Mouse (Mus musculus) forebrain, embryonic 11.5 days (tissue): ENCODE results near the gene Tmem63b. TPM values are rescaled to one million over a fixed set of nuclear protein-coding genes. Genes with fewer than 3 reads are reported as not detected.

Experiments used
- ATAC-seq: fragments of 200-750 bp; cut with Nextera tagmentation; replicated peaks from 2 replicates; pipeline ENCODE4 v1.8.0; 2017; ENCODE audit warnings: moderate TSS enrichment; ENCODE audit not compliant: low FRiP score
- DNase-seq: peaks from one replicate; pipeline ENCODE4 v3.0.0-alpha.2; 2017; ENCODE audit warnings: low spot score
- H3K27ac ChIP-seq: fragments of 300-500 bp; sonication (generic); 2 replicates; pipeline ENCODE4 v1.5.1; 2014; ENCODE audit warnings: low read depth, low read length
- H3K27me3 ChIP-seq: fragments of 300-500 bp; sonication (generic); 2 replicates; pipeline ENCODE4 v1.6.1; 2014; ENCODE audit warnings: mild to moderate bottlenecking, low read length, mixed read lengths; ENCODE audit not compliant: control insufficient read depth, insufficient read depth
- H3K36me3 ChIP-seq: fragments of 300-500 bp; sonication (generic); 2 replicates; pipeline ENCODE4 v1.6.1; 2014; ENCODE audit warnings: mild to moderate bottlenecking, low read length, moderate library complexity, mixed read lengths; ENCODE audit not compliant: control insufficient read depth, insufficient read depth
- H3K4me1 ChIP-seq: fragments of 300-500 bp; sonication (generic); replicated peaks from 2 replicates; pipeline ENCODE4 v1.6.1; 2014; ENCODE audit warnings: low read length, mixed read lengths; ENCODE audit not compliant: control insufficient read depth, insufficient read depth
- H3K4me2 ChIP-seq: fragments of 300-500 bp; sonication (generic); 2 replicates; pipeline ENCODE4 v1.6.1; 2014; ENCODE audit warnings: low read depth, mild to moderate bottlenecking, low read length, moderate library complexity, mixed read lengths; ENCODE audit not compliant: severe bottlenecking
- H3K4me3 ChIP-seq: fragments of 300-500 bp; sonication (generic); 2 replicates; pipeline ENCODE4 v1.5.1; 2014; ENCODE audit warnings: low read depth, low read length
- H3K9ac ChIP-seq: fragments of 300-500 bp; sonication (generic); 2 replicates; pipeline ENCODE4 v1.6.1; 2014; ENCODE audit warnings: low read length
- H3K9me3 ChIP-seq: fragments of 300-500 bp; sonication (generic); 2 replicates; pipeline ENCODE4 v1.6.1; 2016; ENCODE audit warnings: low read length, mixed read lengths; ENCODE audit not compliant: control insufficient read depth
- WGBS: fragments of 180-500 bp; shearing (Covaris S2); extraction: QIAGEN DNeasy Blood & Tissue Kit; methylation state at CpG from one replicate; pipeline ENCODE4 v1.1.7; 2014; 5-methylcytosine and 5-hydroxymethylcytosine counted together
- polyA plus RNA-seq: library from polyadenylated mRNA; unstranded; fragments of >200 nt; fragmentation: Nextera tagmentation; extraction: Ambion mirVana; gene quantifications from 2 replicates; pipeline ENCODE4 v1.2.1, GENCODE M21; 2014

Gene Tmem63b
- polyA plus RNA-seq, 1 experiment from 2014 or later, result 49.8 TPM

DNA sequence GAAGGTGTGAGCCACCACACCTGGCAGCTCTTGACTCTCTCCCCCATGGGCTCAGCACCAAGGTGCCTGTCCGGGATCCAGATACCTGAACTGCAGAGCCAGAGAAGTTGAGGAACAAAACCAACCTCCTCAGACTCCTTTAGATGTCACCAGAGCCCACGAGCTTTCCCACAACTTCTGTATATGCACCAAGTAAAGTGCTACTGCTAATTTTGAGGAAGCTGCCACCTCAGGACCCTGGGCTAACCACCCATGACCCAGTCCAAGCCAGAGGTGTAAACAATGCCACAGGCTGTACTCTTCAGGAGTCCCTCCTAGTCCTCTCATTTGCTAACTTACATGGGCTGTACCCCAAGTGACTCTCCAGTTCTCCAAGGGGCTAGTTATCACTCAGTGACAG, 14.1 kb downstream of the Tmem63b start:
- Histone ChIP-seq H3K4me3 (no peak overlapping the region), H3K9ac (no peak overlapping the region), H3K4me1 (no peaks in the 10 kb centered on the region), H3K4me2 (no peak overlapping the region), H3K36me3 (peaks cover 4% of the 10 kb centered on the region; the same call in 1 of the 2 replicates), H3K27me3 (no peaks in the 10 kb centered on the region), H3K27ac (no peak overlapping the region), H3K9me3 (no peaks in the 10 kb centered on the region)
- ATAC-seq (no peak), DNase-seq (no peak)
- 88% methylated on average over 2 of the region's 2 CpGs for WGBS

DNA sequence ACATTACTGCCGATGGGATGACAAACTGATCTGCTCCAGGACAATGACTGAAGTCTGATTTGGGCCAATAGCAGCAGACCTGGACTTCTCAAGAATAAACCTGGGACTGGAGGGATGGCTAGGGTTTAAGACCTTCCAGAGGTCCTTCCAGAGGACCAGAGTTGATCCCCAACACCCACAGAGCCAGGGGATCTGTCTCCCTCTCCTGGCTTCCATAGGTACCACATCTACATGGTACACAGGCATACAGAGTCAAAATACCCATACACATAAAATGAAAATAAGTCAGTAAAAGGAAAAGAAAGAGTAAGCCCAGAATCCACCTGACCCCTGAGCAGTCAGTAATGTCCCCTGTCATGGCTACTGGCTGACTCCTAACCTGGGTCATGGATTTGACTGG, 14.9 kb downstream of the Tmem63b start:
- DNase-seq, result no peak
- H3K9ac ChIP-seq, result no peak overlapping the region
- no peaks in the 10 kb centered on the region for H3K9me3 ChIP-seq
- no peak overlapping the region for H3K4me3 ChIP-seq
- H3K4me1 ChIP-seq, result no peaks in the 10 kb centered on the region
- no peak overlapping the region for H3K27ac ChIP-seq
- H3K4me2 ChIP-seq, result no peak overlapping the region
- H3K36me3 ChIP-seq, result peaks cover 4% of the 10 kb centered on the region; the same call in 1 of the 2 replicates
- 94% methylated on average over 1 of the region's 1 CpGs for WGBS
- ATAC-seq, result no peak
- no peaks in the 10 kb centered on the region for H3K27me3 ChIP-seq

DNA sequence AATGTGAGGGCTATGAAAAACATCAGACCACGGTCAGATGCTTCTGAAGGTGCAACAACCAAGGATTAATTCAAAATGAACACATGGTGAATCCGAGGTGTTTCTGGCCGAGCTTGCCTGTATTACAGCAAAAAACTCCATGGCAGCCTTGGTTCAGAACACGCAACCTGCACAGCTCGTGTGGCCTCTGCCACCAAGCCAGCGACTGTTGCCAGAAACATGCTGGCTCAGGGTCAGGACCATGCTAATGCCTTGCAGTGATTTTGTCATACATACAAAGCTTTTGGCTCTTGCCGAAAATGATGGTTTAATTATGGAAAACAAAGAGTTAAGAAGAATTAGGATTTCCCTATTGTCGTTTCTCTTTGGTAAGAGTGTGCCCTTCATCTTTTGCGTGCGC, 18.7 kb downstream of the Tmem63b start:
- 91% methylated on average over 10 of the region's 10 CpGs for WGBS

DNA sequence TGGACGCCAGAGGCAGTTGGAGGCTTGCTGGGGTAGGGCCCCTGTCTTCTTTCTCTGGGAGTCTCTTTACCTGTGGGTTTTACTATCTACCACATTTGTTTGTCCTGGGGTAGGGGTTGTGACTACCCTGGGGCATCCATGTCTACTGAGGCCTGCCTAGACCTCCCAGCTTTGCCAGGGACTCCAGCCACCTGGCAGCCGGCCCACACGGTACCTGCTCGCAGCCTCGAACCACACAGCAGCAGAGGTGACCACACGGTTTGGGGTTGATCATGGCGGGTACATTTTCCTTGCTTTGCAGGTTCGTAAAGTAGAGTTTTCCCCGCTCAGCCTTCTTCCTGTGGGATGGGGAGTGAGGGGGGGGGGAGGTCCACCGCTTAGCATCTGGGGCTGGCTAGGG, 19.2 kb downstream of the Tmem63b start:
- H3K4me2 ChIP-seq, result no peak overlapping the region
- peaks cover 4% of the 10 kb centered on the region; the same call in 1 of the 2 replicates for H3K36me3 ChIP-seq
- ATAC-seq (no peak), DNase-seq (no peak)
- no peak overlapping the region for H3K4me3 ChIP-seq
- no peaks in the 10 kb centered on the region for H3K27me3 ChIP-seq
- no peaks in the 10 kb centered on the region for H3K4me1 ChIP-seq
- no peak overlapping the region for H3K9ac ChIP-seq
- WGBS, result 91% methylated on average over 10 of the region's 10 CpGs
- H3K9me3 ChIP-seq, result no peaks in the 10 kb centered on the region
- no peak overlapping the region for H3K27ac ChIP-seq

More for the DNA sequence above, 18.7 kb downstream of the Tmem63b start:
- ATAC-seq (no peak), DNase-seq (no peak)
- Histone ChIP-seq H3K4me1 (no peaks in the 10 kb centered on the region), H3K27ac (no peak overlapping the region), H3K9ac (no peak overlapping the region), H3K27me3 (no peaks in the 10 kb centered on the region), H3K9me3 (no peaks in the 10 kb centered on the region), H3K4me3 (no peak overlapping the region), H3K4me2 (no peak overlapping the region), H3K36me3 (peaks cover 4% of the 10 kb centered on the region; the same call in 1 of the 2 replicates)

DNA sequence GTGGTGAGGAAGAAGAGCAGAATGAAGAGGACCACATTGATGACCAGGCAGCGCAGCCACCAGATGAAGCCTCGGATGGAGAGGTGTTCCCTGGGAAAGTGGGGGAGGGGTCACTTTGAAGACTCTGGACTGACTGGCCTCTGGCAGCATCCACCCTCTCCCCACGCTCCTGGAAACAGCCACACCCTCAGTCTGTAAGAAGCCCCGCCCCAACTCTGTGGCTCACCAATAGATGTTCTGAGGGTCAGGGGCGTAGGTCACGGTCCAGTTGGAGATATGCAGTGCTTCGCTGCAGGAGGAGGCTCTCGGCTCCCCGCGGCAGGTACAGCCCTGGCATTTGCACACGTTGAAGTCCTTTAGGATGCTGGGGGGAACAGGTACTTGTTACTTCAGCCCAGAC, 20.6 kb downstream of the Tmem63b start:
- Histone ChIP-seq H3K27me3 (no peaks in the 10 kb centered on the region), H3K4me1 (no peaks in the 10 kb centered on the region), H3K9ac (no peak overlapping the region), H3K4me2 (no peak overlapping the region), H3K4me3 (no peak overlapping the region), H3K9me3 (no peaks in the 10 kb centered on the region), H3K27ac (no peak overlapping the region), H3K36me3 (peaks cover 4% of the 10 kb centered on the region; the same call in 1 of the 2 replicates)
- 77% methylated on average over 11 of the region's 11 CpGs for WGBS
- no peak for ATAC-seq
- DNase-seq, result no peak

DNA sequence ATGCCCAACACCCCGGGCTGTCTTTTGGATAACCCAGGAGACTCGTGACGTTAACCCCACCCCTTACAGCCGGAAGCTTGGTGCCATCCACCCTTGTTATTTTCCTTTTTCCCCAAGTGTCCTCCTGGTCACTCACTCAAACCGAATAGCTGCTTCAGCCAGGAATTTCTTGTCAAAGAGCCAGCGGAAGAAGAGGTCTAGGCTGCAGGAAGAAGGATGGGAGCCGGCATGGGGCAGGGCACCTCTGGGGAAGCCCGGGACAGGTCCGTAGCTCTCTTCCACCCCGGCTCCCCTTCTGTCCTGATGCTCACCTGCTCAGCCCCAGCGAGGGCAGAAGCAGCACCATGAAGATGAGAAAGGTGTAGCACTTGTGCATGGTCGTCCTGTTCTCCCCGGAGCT, 22.1 kb downstream of the Tmem63b start:
- DNase-seq (no peak), ATAC-seq (no peak)
- Histone ChIP-seq H3K27me3 (no peaks in the 10 kb centered on the region), H3K4me2 (no peak overlapping the region), H3K36me3 (no peaks in the 10 kb centered on the region; the same call in 1 of the 2 replicates), H3K27ac (no peak overlapping the region), H3K9me3 (no peaks in the 10 kb centered on the region), H3K4me3 (no peak overlapping the region), H3K4me1 (no peaks in the 10 kb centered on the region), H3K9ac (no peak overlapping the region)
- 93% methylated on average over 13 of the region's 13 CpGs for WGBS

DNA sequence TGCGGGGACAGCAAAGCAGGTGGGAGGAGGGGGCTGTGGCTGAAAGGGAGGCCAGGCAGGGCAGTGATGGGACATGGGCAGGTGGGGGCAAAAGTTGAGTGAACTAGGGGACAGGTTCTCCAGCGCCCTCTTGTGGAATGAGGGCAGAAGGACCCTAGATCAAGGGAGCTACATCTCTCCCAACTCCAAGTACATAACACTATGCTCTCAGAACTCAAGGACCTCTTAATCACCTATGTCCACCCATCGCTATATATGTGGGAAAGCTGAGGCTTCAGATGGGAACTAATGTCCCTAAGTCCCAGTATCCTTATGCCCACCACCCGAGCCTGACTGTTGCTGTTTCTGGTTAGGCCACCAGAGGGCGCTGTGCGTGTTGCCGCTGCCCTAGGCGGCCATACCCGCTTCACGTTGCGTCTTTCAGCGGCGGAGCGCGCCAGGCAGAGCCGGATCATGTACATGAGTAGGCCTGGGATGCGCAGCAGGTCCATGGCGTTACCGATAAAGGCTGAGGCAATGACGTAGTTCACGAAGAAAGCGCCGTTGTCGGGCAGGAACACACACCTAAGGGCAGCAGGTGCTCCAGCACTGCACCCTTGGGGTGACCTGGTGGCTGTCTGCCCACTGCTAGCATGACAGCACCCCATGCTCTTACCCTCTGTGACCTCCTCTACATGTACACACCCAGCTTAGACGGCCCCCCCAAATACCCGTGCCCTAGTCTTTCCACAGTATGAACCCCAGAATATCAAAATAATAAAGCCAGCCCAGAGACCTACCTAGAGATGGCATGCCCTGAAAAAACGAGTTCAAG, 23.4 kb downstream of the Tmem63b start:
- peak; percentile 91 for DNase-seq
- H3K27me3 ChIP-seq, result no peaks in the 10 kb centered on the region
- ATAC-seq, result peak; percentile 70
- no peak overlapping the region for H3K4me3 ChIP-seq
- H3K4me1 ChIP-seq, result no peaks in the 10 kb centered on the region
- H3K9me3 ChIP-seq, result no peaks in the 10 kb centered on the region
- WGBS, result 25% methylated on average over 27 of the region's 27 CpGs
- H3K4me2 ChIP-seq, result peak overlapping the region; percentile 21; the same call in 1 of the 2 replicates
- H3K27ac ChIP-seq, result no peak overlapping the region
- H3K9ac ChIP-seq, result no peak overlapping the region; the same call in 1 of the 2 replicates
- H3K36me3 ChIP-seq, result no peaks in the 10 kb centered on the region; the same call in 1 of the 2 replicates

DNA sequence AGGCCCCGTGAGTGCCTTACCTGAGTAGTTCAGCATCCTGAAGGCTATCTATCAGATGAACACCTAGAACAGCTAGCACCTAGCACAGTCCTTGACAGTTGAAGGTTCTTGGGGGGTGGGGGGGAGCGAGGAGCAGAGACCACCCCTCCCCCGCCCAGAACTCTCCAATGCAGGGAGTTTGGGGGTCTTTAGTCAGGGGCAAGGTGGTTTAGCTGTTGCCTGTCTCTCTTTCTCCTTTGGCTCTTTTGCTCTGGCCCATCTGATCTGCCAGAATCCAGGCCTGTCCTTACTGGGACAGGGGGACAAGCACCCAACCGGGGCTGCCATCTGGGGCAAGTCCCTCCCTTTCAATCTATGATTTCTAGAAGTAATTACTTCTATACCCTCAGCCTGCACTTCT, 27.5 kb downstream of the Tmem63b start, which contains the start of gene Capn11:
Gene Capn11 (minus strand): TSS at position 101 of the 400 bp plus-strand sequence.
- no peak within 1 kb of the TSS for H3K4me2 ChIP-seq
- H3K9ac ChIP-seq, result no peak within 1 kb of the TSS
- no peak within 1 kb of the TSS for H3K4me3 ChIP-seq
- H3K4me1 ChIP-seq, result no peaks in the 10 kb centered on the region
- H3K9me3 ChIP-seq, result no peaks in the 10 kb centered on the region
- H3K27ac ChIP-seq, result no peak within 1 kb of the TSS
- ATAC-seq (no peak), DNase-seq (no peak)
- H3K36me3 ChIP-seq, result no peaks in the 10 kb centered on the region
- no peaks in the 10 kb centered on the region for H3K27me3 ChIP-seq
- 84% methylated on average over 4 of the region's 4 CpGs for WGBS

DNA sequence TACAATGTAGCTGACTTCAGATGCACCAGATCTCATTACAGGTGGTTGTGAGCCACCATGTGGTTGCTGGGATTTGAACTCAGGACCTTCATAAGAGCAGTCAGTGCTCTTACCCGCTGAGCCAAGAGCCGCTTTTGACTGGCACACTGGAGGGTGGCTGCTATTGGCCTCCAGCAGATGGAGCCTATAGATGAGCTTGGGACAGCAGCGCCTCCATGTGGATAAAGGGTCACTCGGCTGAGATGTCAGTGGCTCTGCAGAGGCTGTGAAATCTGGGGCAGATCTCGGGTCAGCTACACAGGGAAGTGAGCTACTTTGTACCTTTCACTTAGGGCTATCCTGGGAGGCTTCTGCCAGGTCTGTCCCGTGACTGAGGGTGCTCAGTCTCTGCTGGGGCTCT, 30.9 kb downstream of the Tmem63b start:
- no peaks in the 10 kb centered on the region for H3K27me3 ChIP-seq
- no peaks in the 10 kb centered on the region for H3K9me3 ChIP-seq
- H3K4me2 ChIP-seq, result no peak overlapping the region
- ATAC-seq (no peak), DNase-seq (no peak)
- H3K27ac ChIP-seq, result no peak overlapping the region
- WGBS, result 23% methylated on average over 6 of the region's 6 CpGs
- no peaks in the 10 kb centered on the region for H3K4me1 ChIP-seq
- H3K36me3 ChIP-seq, result no peaks in the 10 kb centered on the region
- H3K4me3 ChIP-seq, result no peak overlapping the region
- H3K9ac ChIP-seq, result no peak overlapping the region
